Mouse (Mus musculus) cerebellum, adult (tissue): ENCODE measurements around the gene Numa1.
"Not testable (repeated sequence)": the region's sequence is repeated elsewhere in the genome, so short reads cannot be mapped to it uniquely, and the experiment has no call there.

Experiments used
- ATAC-seq: cut with Nextera tagmentation; 2 replicates; pipeline ENCODE4 v1.9.2; 2017; ENCODE audit warnings: mild to moderate bottlenecking, moderate library complexity, mixed read lengths; ENCODE audit not compliant: insufficient number of reproducible peaks, low FRiP score, low TSS enrichment

The Numa1 gene

GRCm38 (mm10) chr7:101933751-101934240 is at the start of gene Numa1, which contains the start of gene Lrrc51:
TSS of gene Numa1 (plus strand) at chr7:101934111.
TSS of gene Lrrc51 (minus strand) at chr7:101933895.
- peak; percentile 92 for ATAC-seq

- no peak for ATAC-seq
Observed at GRCm38 (mm10) chr7:101884160-101884559, 49.8 kb upstream of the Numa1 start.

- no peak for ATAC-seq
Observed at GRCm38 (mm10) chr7:101886274-101886673, 47.6 kb upstream of the Numa1 start.

DNA sequence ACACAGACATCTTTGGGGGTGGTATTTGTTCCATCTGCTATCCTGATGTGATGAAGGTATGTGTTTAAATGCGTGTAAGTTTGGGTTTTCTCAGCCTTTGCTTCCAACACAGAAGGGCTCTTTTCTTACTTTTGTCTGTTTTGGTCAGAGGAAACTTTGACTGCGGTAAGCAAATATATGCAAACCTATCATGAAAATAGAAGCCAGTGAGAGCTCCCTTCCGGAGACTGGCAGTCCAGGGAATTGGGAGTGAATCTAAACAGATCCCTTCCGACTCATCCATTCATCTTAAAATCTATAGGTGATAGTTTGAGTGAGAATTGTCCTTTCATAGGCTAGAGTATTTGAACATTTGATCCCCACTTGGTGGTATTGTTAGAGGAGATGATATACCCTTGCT is 45.5 kb upstream of the Numa1 start:
- no peak for ATAC-seq

GRCm38 (mm10) chr7:101895695-101896094 is 38.2 kb upstream of the Numa1 start:
- ATAC-seq, result no peak

DNA sequence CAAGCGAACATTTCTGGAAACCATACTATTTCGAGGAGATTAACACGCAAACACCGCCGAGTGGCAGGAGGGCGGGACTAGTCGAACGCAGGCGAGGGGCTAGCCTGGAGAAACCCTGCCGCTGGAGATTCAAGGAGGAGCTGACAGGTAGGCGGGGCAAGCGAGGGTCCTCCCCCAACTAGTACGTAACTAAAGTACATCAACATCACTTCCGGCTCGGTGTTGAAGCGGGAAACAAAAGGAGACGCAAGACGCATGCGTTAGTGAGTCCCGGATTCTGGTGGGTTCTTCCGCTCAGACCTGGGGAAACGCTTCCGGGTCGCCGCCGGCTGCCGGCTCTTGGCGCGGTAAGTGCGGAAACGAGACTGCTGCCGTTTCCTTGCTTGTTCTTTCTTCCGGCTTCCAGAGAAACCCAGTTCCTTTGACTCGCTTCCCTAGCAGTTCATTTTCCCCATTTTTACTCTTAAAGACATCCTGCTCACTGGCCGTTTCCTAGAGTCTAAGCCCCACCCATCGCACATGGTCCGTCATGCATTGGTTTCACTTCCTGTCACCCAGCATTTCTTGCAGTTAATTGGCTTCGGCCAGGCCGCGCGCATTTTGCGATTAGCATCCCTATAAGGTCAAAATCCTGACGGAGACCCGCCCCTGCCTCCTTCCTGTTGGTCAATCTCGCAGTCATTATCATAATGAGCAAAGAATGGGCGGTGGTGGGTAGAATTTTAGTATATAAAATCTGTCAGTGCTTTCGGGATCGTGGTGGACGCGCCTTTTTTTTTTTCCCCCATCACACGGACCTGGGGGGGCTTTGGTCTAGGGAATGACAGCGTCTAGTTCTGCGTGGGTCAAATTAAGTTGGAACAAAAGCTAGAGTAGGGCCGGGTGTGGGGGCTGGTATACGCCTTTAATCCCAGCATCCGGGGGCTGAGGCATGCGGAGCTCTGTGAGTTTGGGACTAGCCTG is 37.5 kb upstream of the Numa1 start:
- ATAC-seq, result peak; percentile 91

GRCm38 (mm10) chr7:101900331-101901097 is 33.4 kb upstream of the Numa1 start:
- no peak for ATAC-seq

GRCm38 (mm10) chr7:101901969-101902368 is 31.9 kb upstream of the Numa1 start:
- ATAC-seq, result no peak

DNA sequence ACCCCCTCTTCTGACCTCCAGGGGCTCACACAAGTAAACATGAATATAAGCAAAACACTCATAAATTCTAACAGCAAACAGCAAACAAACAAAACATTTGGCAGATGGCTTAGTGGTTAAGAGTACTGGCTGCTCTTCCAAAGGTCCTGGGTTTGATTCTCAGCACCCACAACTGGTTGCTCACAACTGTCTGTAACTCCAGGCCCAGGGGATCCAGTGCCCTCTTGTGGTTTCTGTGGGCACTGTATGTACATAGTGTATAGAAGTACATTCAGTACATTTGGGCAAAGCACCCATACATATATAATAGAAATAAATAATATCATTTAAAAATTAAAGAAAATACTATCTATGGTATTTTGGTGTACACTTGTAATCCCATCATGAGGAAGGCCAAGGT is 31.1 kb upstream of the Numa1 start:
- no peak for ATAC-seq

GRCm38 (mm10) chr7:101905561-101906286 is 28.2 kb upstream of the Numa1 start, which contains the start of gene Lamtor1:
TSS of gene Lamtor1 (plus strand) at chr7:101905904.
- peak; percentile 90 for ATAC-seq

- no peak for ATAC-seq
Observed at GRCm38 (mm10) chr7:101906287-101906681, 27.6 kb upstream of the Numa1 start, which contains the start of gene Tomt. TSS of gene Tomt (minus strand) at chr7:101906359.

GRCm38 (mm10) chr7:101906696-101907095 is 27.2 kb upstream of the Numa1 start:
- no peak for ATAC-seq

DNA sequence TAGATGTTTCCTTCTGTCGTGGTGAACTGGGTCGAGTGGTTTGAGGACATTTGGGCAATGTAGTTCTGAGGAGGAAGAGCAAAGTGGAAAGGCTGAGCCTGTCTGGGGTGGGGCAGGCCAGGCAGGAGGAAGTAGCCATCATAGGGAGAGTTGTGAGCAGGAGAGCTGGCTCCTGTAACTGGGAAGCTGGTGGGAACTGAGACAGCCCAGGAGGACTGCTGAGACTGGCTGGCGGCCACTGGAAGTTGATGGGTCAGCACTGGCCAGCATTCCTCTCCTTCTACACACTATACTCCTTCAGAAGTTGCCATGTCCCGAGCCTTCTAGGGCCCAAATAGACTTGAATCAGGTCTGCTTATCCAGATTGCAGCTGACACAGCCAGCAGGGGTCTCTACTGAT is 25.5 kb upstream of the Numa1 start:
- ATAC-seq, result no peak

- no peak for ATAC-seq
Observed at GRCm38 (mm10) chr7:101910138-101910537, 23.8 kb upstream of the Numa1 start.

DNA sequence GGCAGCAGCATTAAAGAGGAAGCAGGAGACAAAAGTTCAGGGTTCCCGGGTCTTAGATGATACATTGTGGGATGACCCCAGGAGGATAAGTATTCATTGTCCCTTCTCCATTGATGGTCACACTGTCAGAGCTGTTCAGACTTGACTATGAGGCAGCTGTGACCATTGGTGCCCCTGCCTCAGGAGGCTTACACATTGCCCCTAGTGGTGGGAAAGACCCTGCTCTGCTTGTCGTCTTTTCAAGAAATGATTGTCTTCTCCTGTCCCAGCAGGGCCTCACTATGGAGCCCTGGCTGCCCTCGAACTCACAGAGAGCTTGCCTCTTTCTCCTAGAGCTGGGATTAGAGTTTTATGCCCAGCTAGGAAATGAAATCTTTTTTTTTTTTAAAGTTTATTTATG is 21.9 kb upstream of the Numa1 start:
- no peak for ATAC-seq

- ATAC-seq, result 0 out of 2 replicates have a peak, but pooled peaks have one; percentile 61
Observed at GRCm38 (mm10) chr7:101918071-101918470, 15.8 kb upstream of the Numa1 start.

DNA sequence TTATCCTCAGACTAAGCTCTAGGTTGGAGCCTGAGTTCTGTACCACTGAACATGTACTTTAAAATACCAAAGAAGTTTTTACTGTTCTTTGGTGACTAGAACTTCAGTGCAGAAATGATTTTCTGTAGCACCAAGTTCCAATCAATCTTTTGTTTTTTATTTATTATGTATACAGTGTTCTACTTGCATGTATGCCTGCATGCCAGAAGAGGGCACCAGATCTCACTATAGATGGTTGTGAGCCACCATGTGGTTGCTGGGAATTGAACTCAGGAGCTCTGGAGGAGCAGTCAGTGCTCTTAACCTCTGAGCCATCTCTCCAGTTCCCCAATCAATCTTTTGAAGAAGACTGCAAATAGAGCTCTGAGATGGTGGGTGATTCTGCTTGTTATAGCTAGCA is 8.0 kb upstream of the Numa1 start:
- ATAC-seq, result not testable (repeated sequence)

GRCm38 (mm10) chr7:101928093-101928492 is 5.8 kb upstream of the Numa1 start:
- no peak for ATAC-seq

DNA sequence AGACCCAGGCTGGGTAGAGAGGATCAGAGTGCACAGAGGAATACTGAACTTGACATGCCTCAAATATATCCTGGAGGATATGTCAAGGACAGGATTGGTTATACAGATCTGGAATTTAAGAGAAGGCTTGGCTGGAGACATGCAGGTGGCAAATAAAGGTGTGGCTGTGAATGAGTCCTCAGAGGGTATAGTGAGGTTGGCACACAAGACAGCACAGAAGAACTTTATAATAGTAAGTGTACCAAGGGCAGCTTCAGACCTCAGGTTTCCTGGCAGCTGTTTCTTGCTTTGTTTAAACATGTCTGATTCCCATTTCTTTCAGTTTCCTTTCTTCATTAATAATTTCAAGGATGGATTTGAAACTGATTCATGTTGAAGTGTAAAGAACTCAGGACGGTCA is 1.4 kb upstream of the Numa1 start:
- ATAC-seq, result no peak

DNA sequence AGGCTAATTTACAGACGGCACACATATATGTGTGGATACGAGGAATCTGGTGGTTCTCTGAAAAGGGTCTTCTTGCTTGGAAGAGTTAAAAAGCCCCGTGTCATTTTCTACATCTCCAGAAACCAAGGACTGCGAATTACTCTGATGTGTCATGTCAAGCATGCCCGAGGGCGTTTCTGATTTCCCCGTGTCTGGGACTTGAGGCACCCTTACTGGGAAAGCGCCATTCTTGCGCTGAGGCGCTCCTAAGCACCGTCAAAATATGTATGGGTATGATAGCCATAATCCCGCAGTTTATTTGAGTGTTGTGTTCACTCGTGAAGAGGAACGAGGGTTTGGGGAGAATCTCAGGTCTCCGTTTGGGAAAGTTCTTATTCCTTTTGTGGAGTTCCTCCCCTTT is 611 bp upstream of the Numa1 start:
- ATAC-seq, result no peak
